Mouse (Mus musculus) activated CD4-positive, CD25-positive, alpha-beta regulatory T cell (primary cell): ENCODE measurements around the gene Reps2. TPM values are rescaled to one million over a fixed set of nuclear protein-coding genes. Genes with fewer than 3 reads are reported as not detected.

Experiments
- polyA plus RNA-seq, 2 experiments: library from polyadenylated mRNA; unstranded; fragments of 100-300 nt; shearing (Covaris generic); gene quantifications; one replicate each; pipeline ENCODE4 v1.2.1; 2017

The Reps2 gene
- under 1 TPM in 1 of 2 experiments, not detected in 1; 0.27 TPM for polyA plus RNA-seq

DNA sequence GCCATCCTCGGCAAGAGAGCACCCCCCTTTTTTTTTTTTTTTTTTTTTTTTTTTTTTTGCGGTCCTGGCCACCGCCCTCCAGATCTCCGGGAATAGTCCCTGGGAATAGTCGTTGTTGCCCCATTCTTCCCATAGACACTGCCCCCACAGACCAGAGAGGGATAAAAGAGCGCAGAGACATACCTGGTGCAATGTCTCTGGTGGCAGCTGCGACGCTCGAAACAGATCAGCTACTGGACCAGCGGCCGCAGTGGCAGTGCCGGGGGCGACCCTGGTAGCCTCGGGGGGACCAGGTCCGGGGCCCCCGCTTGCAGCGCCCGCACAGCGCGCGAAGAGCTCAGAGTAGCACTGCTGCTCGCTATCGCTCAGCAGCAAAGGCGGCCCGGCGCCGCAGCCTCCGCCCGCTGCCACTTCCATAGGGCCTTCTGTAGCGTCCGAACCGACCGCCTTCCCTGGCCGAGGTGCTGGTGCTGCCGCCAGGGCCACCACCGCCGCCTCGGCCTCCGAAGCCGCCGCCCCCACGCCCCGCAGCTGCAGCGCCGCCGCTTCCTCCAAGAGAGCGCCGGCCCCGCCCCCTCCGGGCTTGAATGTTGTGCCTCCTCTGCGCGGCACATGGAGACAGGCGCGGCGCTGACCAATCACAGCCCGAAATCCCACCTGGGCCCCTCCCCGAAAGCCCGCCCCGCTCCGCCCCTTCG, at the start of gene Reps2:
Gene Reps2, minus strand, starts transcription at position 559 of the 698 bp plus-strand sequence.

Other genes with a start within 250 kb of the Reps2 start
- 100 to 1,000 TPM; 232 to 349 TPM for gene Rbbp7, start 116.8 kb upstream of the Reps2 start, polyA plus RNA-seq
- 10 to 100 TPM; 13.2 to 13.9 TPM for gene Txlng, start 185.8 kb upstream of the Reps2 start, polyA plus RNA-seq
- gene Syap1, start 244.8 kb upstream of the Reps2 start, polyA plus RNA-seq, result 10 to 100 TPM; 35.8 to 55.4 TPM